Mouse (Mus musculus): ENCODE data around the gene Scaf1.

DNA sequence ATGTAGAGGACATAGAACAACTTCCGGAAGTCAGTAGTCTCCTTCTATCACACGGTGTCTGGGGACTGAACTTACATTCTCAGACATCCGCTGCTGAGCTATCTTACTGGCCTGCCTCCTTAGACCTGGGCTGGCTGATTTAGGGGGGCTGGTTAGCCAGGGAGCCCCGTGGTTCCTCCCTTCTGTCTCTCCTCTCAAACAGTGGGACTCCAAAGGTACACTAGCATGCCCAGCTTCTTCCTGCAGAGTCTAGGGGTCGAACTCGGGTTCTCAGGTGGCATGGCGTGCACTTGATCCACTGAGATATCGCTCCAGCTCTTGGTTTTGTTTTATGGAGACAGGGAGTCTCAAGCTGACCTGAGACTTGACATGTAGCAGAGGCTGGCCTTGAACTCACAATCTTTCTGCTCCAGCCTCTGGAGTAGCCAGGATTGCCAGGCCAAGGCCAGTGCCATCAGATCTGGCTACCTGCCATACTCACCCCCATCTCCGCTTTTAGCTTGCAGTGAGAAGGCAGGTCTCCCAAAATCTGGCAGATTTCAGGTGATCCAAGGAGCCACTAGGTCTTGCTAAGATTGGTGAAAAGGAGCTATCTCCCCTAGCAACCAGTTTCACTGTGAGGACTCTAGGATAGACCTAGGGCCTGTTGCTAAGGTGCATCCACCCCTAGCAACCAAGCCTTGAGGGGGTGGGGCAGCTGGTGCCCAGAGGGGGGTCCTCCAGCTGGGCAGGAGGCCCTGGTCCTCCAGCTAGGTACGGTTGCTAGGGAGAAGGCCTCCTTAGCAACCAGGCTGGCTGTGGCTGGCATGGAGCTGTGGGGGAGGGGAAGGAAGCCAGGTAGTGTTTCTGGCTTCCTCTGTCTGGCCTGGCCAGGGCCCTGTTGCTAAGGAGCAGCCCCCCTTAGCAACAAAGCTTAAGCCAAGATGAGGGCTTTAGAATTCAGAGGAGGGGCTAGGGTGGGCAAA, 42.7 kb upstream of the Scaf1 start:
- TF ChIP-seq CTCF (IDR thresholded peaks at IDR 0.05; ENCODE audit: low read depth, low read length) = no peak
- no peak for TF ChIP-seq POLR2A (IDR thresholded peaks at IDR 0.05; ENCODE audit: borderline replicate concordance, low read depth, low read length)
